Mouse (Mus musculus) MEL (cell line): ENCODE measurements around the gene Itga9. TPM values are rescaled to one million over a fixed set of nuclear protein-coding genes. Genes with fewer than 3 reads are reported as not detected.

Experiments used
- DNase-seq: peaks from one replicate; pipeline ENCODE4 v3.0.0; 2011; ENCODE audit warnings: low read depth, low spot score
- H3K27ac ChIP-seq: 2 replicates; pipeline ENCODE4 v1.5.1; 2012; ENCODE audit warnings: low read depth, mild to moderate bottlenecking, control low read depth, low read length, moderate library complexity; ENCODE audit not compliant: control insufficient read depth
- H3K27me3 ChIP-seq, 2 experiments: fragments of 150-350 bp in 1 of 2; sonication (generic) in 1 of 2; 2 replicates each; pipeline ENCODE4 v1.6.1; 2012; ENCODE audit warnings: low read length in 2 of 2, mild to moderate bottlenecking in 2 of 2, improper control_type of control experiment in 1 of 2, moderate library complexity in 1 of 2; ENCODE audit not compliant: insufficient read depth in 2 of 2, control insufficient read depth in 1 of 2
- H3K36me3 ChIP-seq, 2 experiments: 2 replicates each; pipeline ENCODE4 v1.6.1; 2012 to 2014; ENCODE audit warnings: low read length in 2 of 2, improper control_type of control experiment in 1 of 2, inconsistent platforms in 1 of 2, mild to moderate bottlenecking in 1 of 2; ENCODE audit not compliant: insufficient read depth in 2 of 2, control insufficient read depth in 1 of 2
- H3K4me1 ChIP-seq, 2 experiments: fragments of 150-350 bp in 1 of 2; sonication (generic) in 1 of 2; 2 replicates each; pipeline ENCODE4 v1.6.1; 2012; ENCODE audit warnings: low read length in 2 of 2, improper control_type of control experiment in 1 of 2, mild to moderate bottlenecking in 1 of 2; ENCODE audit not compliant: insufficient read depth in 2 of 2, control insufficient read depth in 1 of 2
- H3K4me3 ChIP-seq, 2 experiments: fragments of 150-350 bp in 1 of 2; sonication (generic) in 1 of 2; 2 replicates each; pipeline ENCODE4 v1.5.1; 2012; ENCODE audit warnings: low read depth in 2 of 2, low read length in 2 of 2, mild to moderate bottlenecking in 2 of 2, moderate library complexity in 2 of 2, control low read depth in 1 of 2, improper control_type of control experiment in 1 of 2; ENCODE audit not compliant: control insufficient read depth in 1 of 2, insufficient read depth in 1 of 2
- H3K79me2 ChIP-seq: 2 replicates; pipeline ENCODE4 v1.6.1; 2012; ENCODE audit warnings: mild to moderate bottlenecking, low read length, moderate library complexity; ENCODE audit not compliant: control insufficient read depth, poor library complexity, insufficient read depth
- H3K9ac ChIP-seq: 2 replicates; pipeline ENCODE4 v1.6.1; 2012; ENCODE audit warnings: low read depth, mild to moderate bottlenecking, control low read depth, low read length, moderate library complexity; ENCODE audit not compliant: control insufficient read depth, poor library complexity, severe bottlenecking
- H3K9me3 ChIP-seq: fragments of 150-350 bp; sonication (generic); replicated peaks from 2 replicates; pipeline ENCODE4 v1.6.1; 2012; ENCODE audit warnings: mild to moderate bottlenecking, low read length, improper control_type of control experiment, moderate library complexity; ENCODE audit not compliant: insufficient read depth
- BHLHE40 ChIP-seq: IDR thresholded peaks from 2 replicates; pipeline ENCODE4 v1.6.1; 2012; ENCODE audit warnings: low read depth, mild to moderate bottlenecking, inconsistent platforms, low read length, improper control_type of control experiment, borderline replicate concordance
- CHD1 ChIP-seq: IDR thresholded peaks from 2 replicates; pipeline ENCODE4 v1.6.1; 2012; ENCODE audit warnings: low read depth, mild to moderate bottlenecking, inconsistent platforms, low read length, improper control_type of control experiment
- CTCF ChIP-seq, 3 experiments: IDR thresholded peaks in 2 of 3; conservative IDR thresholded peaks in 1 of 3; 2 replicates each; pipeline ENCODE4 v1.5.1; 2011 to 2012; ENCODE audit warnings: low read length in 3 of 3, low read depth in 2 of 3, mild to moderate bottlenecking in 2 of 3, improper control_type of control experiment in 1 of 3, inconsistent platforms in 1 of 3, mixed read lengths in 1 of 3, moderate library complexity in 1 of 3; ENCODE audit not compliant: control insufficient read depth in 1 of 3, insufficient read depth in 1 of 3, poor library complexity in 1 of 3, severe bottlenecking in 1 of 3
- EP300 ChIP-seq, 2 experiments: IDR thresholded peaks; 2 replicates each; pipeline ENCODE4 v1.6.1; 2011; ENCODE audit warnings: improper control_type of control experiment in 2 of 2, low read length in 2 of 2, low read depth in 1 of 2, mild to moderate bottlenecking in 1 of 2
- GABPA ChIP-seq: IDR thresholded peaks from 2 replicates; pipeline ENCODE4 v1.6.1; 2012; ENCODE audit warnings: low read depth, mild to moderate bottlenecking, inconsistent platforms, low read length, improper control_type of control experiment, moderate library complexity
- GATA1 ChIP-seq: IDR thresholded peaks from 2 replicates; pipeline ENCODE4 v1.6.1; 2011; ENCODE audit warnings: low read depth, low read length, improper control_type of control experiment
- HCFC1 ChIP-seq: IDR thresholded peaks from 2 replicates; pipeline ENCODE4 v1.6.1; 2012; ENCODE audit warnings: low read depth, mild to moderate bottlenecking, inconsistent platforms, low read length, improper control_type of control experiment, moderate library complexity
- JUND ChIP-seq: IDR thresholded peaks from 2 replicates; pipeline ENCODE4 v1.6.1; 2011; ENCODE audit warnings: low read depth, mild to moderate bottlenecking, improper control_type of control experiment, low read length
- KAT2A ChIP-seq: conservative IDR thresholded peaks from 2 replicates; pipeline ENCODE4 v1.6.1; 2012; ENCODE audit warnings: low read depth, low read length, improper control_type of control experiment, inconsistent platforms
- MAFK ChIP-seq: IDR thresholded peaks from 2 replicates; pipeline ENCODE4 v1.6.1; 2011; ENCODE audit warnings: low read depth, mild to moderate bottlenecking, low read length, improper control_type of control experiment, borderline replicate concordance
- MAX ChIP-seq: IDR thresholded peaks from 2 replicates; pipeline ENCODE4 v1.6.1; 2011; ENCODE audit warnings: low read length, improper control_type of control experiment
- MXI1 ChIP-seq: IDR thresholded peaks from 2 replicates; pipeline ENCODE4 v1.6.1; 2011; ENCODE audit warnings: mild to moderate bottlenecking, low read depth, low read length, improper control_type of control experiment
- MYB ChIP-seq: IDR thresholded peaks from 2 replicates; pipeline ENCODE4 v1.6.1; 2011; ENCODE audit warnings: mild to moderate bottlenecking, low read depth, low read length, improper control_type of control experiment
- POLR2AphosphoS2 ChIP-seq: IDR thresholded peaks from 2 replicates; pipeline ENCODE4 v1.6.1; 2011; ENCODE audit warnings: low read length, improper control_type of control experiment
- RAD21 ChIP-seq: IDR thresholded peaks from 2 replicates; pipeline ENCODE4 v1.6.1; 2011; ENCODE audit warnings: mild to moderate bottlenecking, low read depth, low read length, improper control_type of control experiment
- SIN3A ChIP-seq: IDR thresholded peaks from 2 replicates; pipeline ENCODE4 v1.6.1; 2012; ENCODE audit warnings: low read length, improper control_type of control experiment, inconsistent platforms
- SMC3 ChIP-seq: IDR thresholded peaks from 2 replicates; pipeline ENCODE4 v1.6.1; 2011; ENCODE audit warnings: low read depth, low read length, improper control_type of control experiment
- TAL1 ChIP-seq: IDR thresholded peaks from 2 replicates; pipeline ENCODE4 v1.6.1; 2012; ENCODE audit warnings: mild to moderate bottlenecking, inconsistent platforms, low read length, moderate library complexity, mixed read lengths
- UBTF ChIP-seq: IDR thresholded peaks from 2 replicates; pipeline ENCODE4 v1.6.1; 2012; ENCODE audit warnings: low read depth, mild to moderate bottlenecking, inconsistent platforms, low read length, improper control_type of control experiment, moderate library complexity, borderline replicate concordance; ENCODE audit not compliant: insufficient read depth
- USF1 ChIP-seq: IDR thresholded peaks from 2 replicates; pipeline ENCODE4 v1.6.1; 2014; ENCODE audit warnings: low read depth, mild to moderate bottlenecking, inconsistent platforms, low read length, improper control_type of control experiment, moderate library complexity
- USF2 ChIP-seq, 2 experiments: IDR thresholded peaks; 2 replicates each; pipeline ENCODE4 v1.6.1; 2011 to 2012; ENCODE audit warnings: improper control_type of control experiment in 2 of 2, low read length in 2 of 2, borderline replicate concordance in 1 of 2, inconsistent platforms in 1 of 2, low read depth in 1 of 2, mild to moderate bottlenecking in 1 of 2; ENCODE audit not compliant: insufficient read depth in 1 of 2
- ZC3H11A ChIP-seq: IDR thresholded peaks from 2 replicates; pipeline ENCODE4 v1.6.1; 2012; ENCODE audit warnings: low read depth, mild to moderate bottlenecking, inconsistent platforms, low read length, improper control_type of control experiment
- ZKSCAN1 ChIP-seq: IDR thresholded peaks from 2 replicates; pipeline ENCODE4 v1.6.1; 2012; ENCODE audit warnings: low read depth, mild to moderate bottlenecking, inconsistent platforms, low read length, improper control_type of control experiment, moderate library complexity
- polyA plus RNA-seq, 2 experiments: library from polyadenylated mRNA; stranded (reverse) in 1 of 2; unstranded in 1 of 2; fragments of >175 nt in 1 of 2; fragments of >200 nt in 1 of 2; gene quantifications; 2 replicates each; pipeline versions ENCODE4 v1.2.1 to v1.2.4; 2012; ENCODE audit warnings: low replicate concordance in 2 of 2, low read depth in 1 of 2; ENCODE audit not compliant: insufficient read length in 2 of 2, insufficient read depth in 1 of 2, missing spikeins in 1 of 2
- total RNA-seq: library from RNA; depleted of rRNA; stranded (reverse); fragments of 300-350 nt; gene quantifications from 2 replicates; pipeline ENCODE4 v1.2.3, GENCODE M21; 2012

Gene Itga9
- total and polyA plus RNA-seq, 3 experiments, result 0.19 to 0.21 TPM; not detected in 1

DNA sequence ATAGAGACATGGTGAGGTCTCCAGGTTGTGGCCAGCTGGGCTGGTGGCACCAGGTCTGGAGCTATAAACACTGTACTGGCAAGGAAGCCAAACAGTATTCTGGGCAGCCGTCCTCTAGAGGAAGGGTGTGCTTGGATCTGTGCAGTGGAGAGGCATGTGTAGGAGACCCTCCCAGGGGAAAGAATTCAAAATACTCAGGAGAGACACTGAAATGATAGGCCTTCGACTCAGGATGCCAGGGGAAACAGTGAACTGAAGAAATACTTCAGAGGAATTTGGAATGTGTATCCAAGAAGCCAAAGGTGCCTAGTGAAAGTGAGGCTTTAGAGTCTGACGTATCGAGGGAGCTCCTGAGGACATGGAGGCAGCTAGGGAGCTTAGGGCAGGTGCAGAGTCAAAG, 343.2 kb downstream of the Itga9 start:
- no peaks in the 10 kb centered on the region for H3K79me2 ChIP-seq
- H3K9me3 ChIP-seq, result no peaks in the 10 kb centered on the region
- H3K27me3 ChIP-seq, result no peaks in the 10 kb centered on the region
- no peak overlapping the region for H3K9ac ChIP-seq
- H3K4me3 ChIP-seq, result no peak overlapping the region
- peaks cover 0 to 5% of the 10 kb centered on the region in 2 experiments; a peak in 2 of 4 replicates for H3K4me1 ChIP-seq
- DNase-seq, result no peak
- TF ChIP-seq USF2 (IDR thresholded peaks at IDR 0.05; ENCODE audit: borderline replicate concordance in 1 of 2, insufficient read depth in 1 of 2, low read depth in 1 of 2, low read length in 2 of 2) (no peak), UBTF (no peak), MAFK (no peak), MAX (no peak), CHD1 (no peak), KAT2A (no peak), TAL1 (no peak), GABPA (no peak), RAD21 (no peak), JUND (no peak), SMC3 (no peak), ZKSCAN1 (no peak), HCFC1 (no peak), EP300 (IDR thresholded peaks at IDR 0.05; ENCODE audit: low read depth in 1 of 2, low read length in 2 of 2) (no peak), MXI1 (no peak), SIN3A (no peak), POLR2AphosphoS2 (no peak), USF1 (no peak)
- TF ChIP-seq, all 39 proteins: peak for 0
- no peak overlapping the region for H3K27ac ChIP-seq
- peaks cover 0 to 7% of the 10 kb centered on the region in 2 experiments; a peak in 2 of 4 replicates for H3K36me3 ChIP-seq

DNA sequence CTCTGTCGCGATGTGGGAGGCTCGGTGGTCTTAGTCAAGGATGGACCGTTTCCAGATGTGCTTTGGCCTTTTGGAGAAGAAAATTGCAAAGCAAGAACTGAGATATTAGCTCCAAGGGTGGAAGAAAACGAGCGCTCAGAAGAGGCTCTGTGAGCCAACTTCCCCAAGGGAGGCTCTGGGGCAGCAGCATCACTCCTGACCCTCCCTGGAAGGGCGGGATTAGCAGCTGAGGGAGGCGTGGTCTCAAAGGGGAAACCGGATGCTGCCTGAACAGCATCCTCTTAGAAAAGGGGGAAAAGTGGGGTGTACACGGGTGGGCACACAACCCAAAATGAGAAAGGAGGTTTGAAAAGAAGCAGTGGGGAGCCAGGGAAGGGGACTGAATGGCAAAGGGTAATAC, 343.6 kb downstream of the Itga9 start:
- Histone ChIP-seq H3K79me2 (no peaks in the 10 kb centered on the region), H3K27ac (no peak overlapping the region), H3K4me1 (peaks cover 0 to 4% of the 10 kb centered on the region in 2 experiments; a peak in 2 of 4 replicates), H3K27me3 (no peaks in the 10 kb centered on the region), H3K36me3 (peaks cover 0 to 7% of the 10 kb centered on the region in 2 experiments; a peak in 2 of 4 replicates), H3K4me3 (no peak overlapping the region), H3K9ac (no peak overlapping the region), H3K9me3 (no peaks in the 10 kb centered on the region)
- DNase-seq, result peak; percentile 47
- TF ChIP-seq SMC3, result no peak
- no peak for TF ChIP-seq GABPA
- no peak for TF ChIP-seq ZC3H11A
- no peak for TF ChIP-seq UBTF
- TF ChIP-seq GATA1, result no peak
- no peak for TF ChIP-seq MYB
- no peak for TF ChIP-seq SIN3A
- TF ChIP-seq BHLHE40, result no peak
- TF ChIP-seq CTCF (IDR thresholded peaks at IDR 0.05 in 2 of 3, conservative IDR thresholded peaks at IDR 0.05 in 1 of 3; ENCODE audit: control insufficient read depth in 1 of 3, insufficient read depth in 1 of 3, low read depth in 2 of 3, low read length in 3 of 3, poor library complexity in 1 of 3, severe bottlenecking in 1 of 3), result no peak
- TF ChIP-seq KAT2A, result no peak
